Mouse (Mus musculus) CD4-positive, CD25-positive, alpha-beta regulatory T cell, adult 9 weeks (primary cell): ENCODE data around the gene Gas6. TPM values are rescaled to one million over a fixed set of nuclear protein-coding genes. Genes with fewer than 3 reads are reported as not detected.

Source experiments
- polyA plus RNA-seq: library from polyadenylated mRNA; unstranded; fragments of 100-300 nt; shearing (Covaris generic); gene quantifications from one replicate; pipeline ENCODE4 v1.2.1, GENCODE M21; 2017

The Gas6 gene
- polyA plus RNA-seq = not detected

GRCm38 (mm10) chr8:13493858-13494631, at the start of gene Gas6:
Gene Gas6 (minus strand): TSS chr8:13494490.

DNA sequence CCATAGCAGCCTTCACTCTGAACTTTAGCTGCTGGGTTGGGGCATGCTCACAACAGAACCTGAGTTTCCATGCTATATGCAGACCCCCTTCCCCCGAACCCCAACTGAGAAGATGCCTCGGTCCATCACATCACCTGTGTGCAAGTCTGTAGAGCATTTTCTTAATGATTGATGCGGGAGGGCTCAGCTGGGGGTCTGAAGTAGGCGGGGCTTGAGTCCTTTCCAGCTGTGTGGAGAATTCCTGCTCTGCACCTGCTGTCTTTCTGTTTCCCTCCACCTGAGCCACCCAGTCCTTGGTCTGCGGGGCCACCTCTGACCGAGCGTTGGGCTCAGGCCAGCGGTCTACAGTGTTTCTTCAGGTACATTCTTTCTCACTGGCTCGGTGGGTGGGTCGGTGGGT, 59.4 kb downstream of the Gas6 start, which contains the start of gene Tmem255b:
Tmem255b (plus strand) TSS at position 301 of the 400 bp plus-strand sequence.

Other genes starting within 250 kb of the Gas6 start
- not detected for gene Adprhl1, start 240.3 kb downstream of the Gas6 start, polyA plus RNA-seq
- gene Dcun1d2, start 206.4 kb downstream of the Gas6 start, polyA plus RNA-seq = 40.5 TPM
- 34.9 TPM for gene Tmco3, start 206.3 kb downstream of the Gas6 start, polyA plus RNA-seq
- gene Tfdp1, start 155.7 kb downstream of the Gas6 start, polyA plus RNA-seq = 36.4 TPM
- not detected for gene Atp4b, start 97.7 kb downstream of the Gas6 start, polyA plus RNA-seq
- gene Grk1, start 89.4 kb downstream of the Gas6 start, polyA plus RNA-seq = not detected
- gene Tmem255b, start 59.3 kb downstream of the Gas6 start, polyA plus RNA-seq = not detected
- gene 1700029H14Rik, start 68.0 kb upstream of the Gas6 start, polyA plus RNA-seq = not detected
- 195 TPM for gene Rasa3, start 183.1 kb upstream of the Gas6 start, polyA plus RNA-seq
- gene Cfap97d2, start 211.4 kb upstream of the Gas6 start, polyA plus RNA-seq = not detected